Mouse (Mus musculus) cerebellum, postnatal 14 days (tissue): Measurements from ENCODE around the gene Hif3a.

ENCODE experiments used
- DNase-seq, 2 experiments: peaks; one replicate each; pipeline ENCODE4 v3.0.0; 2021; ENCODE audit warnings: mixed read lengths in 2 of 2

Gene Hif3a

DNA sequence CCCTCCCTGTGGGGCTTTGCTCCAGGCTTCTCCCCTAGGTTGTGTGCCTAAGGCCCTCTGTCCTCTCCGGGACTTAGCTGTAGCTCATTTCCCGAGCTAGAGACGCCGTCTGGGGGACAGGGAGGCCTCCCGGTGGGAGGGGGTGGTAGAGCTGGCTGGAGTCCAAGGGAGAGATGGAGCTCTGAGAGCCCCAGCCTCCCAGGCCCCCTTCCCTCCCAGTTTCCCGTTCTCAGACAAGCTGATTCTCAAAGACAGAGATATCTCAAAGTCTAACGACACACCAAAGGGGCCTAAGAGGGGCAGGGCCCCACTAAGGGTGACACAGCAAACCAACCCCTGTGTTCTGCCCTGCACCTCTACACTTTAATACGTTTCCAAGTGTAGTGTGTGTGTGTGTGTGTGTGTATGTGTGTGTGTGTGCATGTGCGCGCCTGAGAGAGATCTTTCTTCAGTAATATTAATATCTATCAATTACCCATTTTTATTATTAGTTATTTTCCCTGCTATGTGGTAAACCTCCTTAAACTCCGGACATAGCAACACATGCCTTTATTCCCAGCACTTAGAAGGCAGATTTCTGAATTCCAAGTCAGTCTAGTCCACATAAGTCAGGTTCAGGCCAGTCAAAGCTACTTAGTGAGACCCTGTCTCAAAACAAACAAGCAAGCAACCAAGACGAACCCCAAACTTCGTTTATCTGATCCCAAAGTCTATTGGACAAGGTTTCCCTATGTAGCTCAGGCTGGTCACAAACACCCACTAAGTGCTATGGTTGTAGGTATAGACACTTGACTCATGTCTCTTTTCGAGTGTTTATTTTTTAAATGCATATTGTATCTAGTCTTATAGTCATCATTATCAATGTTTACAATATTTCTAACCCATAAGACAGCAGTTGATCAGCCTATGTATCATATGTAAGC is 5.4 kb downstream of the Hif3a start:
- DNase-seq, result peak; percentile 55 to 63

DNA sequence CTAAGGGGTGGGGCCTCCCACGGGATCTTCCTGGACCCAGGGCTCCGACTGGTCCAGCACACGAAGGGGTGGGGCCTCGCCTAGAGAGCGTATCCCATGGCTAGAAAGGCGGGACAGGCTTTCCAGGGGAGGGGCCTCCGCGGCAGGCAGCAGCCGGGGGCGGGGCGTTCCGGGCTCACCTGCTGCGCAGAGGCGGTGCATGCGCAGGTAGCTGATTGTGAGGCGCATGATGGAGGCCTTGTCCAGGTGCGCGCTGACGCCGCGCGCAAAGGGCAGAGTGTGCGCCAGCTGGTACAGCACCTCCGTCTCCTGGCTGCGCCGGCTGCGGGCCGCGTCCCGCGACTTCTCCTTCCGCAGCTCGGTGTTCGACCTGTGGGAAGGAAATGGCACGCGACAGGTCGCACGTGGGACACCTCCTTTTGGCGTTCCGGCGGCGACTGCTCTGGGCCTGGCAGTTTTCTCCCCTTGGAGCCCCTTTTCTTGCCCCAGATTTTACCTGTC is 6.1 kb downstream of the Hif3a start:
- DNase-seq, result peak; percentile 89 to 90

DNA sequence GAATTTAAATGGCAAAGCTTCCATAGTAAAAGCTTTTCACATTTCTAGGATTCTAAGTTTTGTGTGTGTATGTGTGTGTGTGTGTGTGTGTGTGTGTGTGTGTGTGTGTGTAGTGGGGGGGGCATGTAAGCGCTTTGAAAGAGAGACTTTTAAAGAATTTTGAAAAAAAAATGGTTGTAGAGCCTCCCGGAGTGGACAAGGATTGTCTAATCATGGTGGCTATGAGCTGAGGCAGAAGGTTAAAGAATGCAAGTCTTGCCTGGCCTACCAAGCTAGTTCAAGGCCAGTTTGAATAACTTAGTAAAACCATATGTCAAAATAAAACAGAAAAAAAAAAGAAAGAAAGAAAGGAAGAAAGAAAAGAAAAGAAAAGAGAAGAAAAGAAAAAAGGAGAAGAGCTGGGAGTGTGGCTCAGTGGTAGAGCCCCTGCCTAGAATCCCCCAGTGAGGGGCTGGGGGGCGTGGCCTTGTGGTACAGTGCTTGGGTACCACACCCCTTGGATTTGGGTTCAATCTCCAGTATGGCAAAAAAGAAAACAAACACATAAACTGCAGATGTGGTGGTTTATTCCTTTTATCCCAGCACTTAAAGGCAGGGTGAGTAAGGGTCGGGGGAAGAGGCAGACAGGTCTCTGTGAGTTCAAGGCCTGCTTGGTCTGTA is 6.8 kb downstream of the Hif3a start:
- no peak for DNase-seq

DNA sequence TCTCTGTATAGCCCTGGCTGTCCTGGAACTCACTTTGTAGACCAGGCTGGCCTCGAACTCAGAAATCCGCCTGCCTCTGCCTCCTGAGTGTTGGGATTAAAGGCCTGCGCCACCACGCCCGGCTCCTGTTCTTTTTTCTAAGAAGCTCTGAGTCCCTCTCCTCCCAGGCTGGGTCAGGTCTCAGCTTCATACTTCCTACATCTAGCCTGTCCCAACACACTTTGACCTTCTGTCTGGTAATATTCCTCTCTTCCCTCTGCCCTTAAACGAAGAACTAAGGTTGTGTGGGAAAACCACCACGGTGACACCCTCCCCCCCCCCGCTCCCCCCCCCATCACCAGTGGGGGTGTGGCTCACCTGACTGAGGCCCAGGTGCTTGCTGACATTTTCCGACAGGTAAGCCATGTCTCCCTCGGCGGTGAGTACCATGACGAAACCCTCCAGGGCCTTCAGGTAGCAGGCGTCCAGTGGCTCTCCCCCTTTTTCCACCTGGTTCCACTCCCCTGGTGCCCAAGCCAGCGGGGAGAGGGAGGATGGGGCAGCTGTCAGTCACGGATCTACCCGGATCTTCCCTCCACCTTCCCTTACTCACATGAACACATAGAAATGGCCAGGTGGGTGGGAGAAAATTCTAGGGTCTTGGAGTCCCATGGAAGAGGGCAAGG is 7.8 kb downstream of the Hif3a start:
- DNase-seq, result no peak

DNA sequence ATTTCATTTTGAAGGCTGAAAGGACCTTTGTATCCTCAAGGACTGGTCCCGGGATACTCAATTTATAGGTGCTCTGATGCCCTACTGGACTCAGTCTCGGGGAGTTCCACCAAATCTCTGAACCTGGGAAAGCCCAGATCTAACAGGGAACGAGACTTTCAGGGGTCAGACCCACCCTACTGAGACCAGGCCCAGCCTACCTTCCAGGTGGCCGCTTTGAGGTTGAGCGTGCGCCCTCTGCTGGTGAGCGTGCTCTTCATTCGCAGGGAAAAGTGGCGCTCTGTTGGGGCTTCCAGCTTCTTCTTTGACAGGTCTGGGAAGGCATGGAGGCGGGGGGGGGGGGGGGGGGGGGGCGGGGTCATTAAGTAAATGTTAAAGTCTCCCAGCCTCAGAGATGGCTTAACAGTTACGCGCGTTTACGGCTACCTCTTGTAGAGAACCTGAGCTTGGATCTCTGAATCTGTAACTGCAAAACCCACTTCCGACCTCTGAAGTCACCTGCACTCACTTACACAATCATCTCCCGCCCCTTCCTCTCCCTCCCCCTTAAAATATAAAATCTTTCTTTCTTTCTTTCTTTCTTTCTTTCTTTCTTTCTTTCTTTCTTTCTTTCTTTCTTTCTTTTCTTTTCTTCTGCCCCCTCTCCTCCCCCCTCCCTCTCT is 11.2 kb downstream of the Hif3a start:
- DNase-seq, result peak; percentile 86 to 88

DNA sequence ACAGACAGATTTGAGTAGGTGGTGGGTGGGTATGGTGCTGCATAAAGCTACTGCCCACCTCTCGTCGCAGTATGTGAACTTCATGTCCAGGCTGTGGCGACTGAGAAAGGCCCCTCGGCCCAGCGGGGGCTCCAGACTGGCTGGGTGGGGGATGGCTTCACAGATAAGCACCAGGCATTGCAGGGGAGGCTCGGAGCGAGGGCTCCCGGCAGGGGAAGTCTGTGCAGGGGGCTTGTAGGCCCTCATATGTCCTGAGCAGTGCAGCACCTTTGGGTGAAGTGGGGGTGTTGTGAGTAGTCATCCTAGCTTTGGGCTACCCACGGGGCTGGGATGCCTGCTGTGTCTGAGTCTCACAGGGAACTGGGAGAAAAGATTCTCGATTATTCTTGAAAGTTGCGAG is 11.7 kb downstream of the Hif3a start:
- DNase-seq, result no peak

DNA sequence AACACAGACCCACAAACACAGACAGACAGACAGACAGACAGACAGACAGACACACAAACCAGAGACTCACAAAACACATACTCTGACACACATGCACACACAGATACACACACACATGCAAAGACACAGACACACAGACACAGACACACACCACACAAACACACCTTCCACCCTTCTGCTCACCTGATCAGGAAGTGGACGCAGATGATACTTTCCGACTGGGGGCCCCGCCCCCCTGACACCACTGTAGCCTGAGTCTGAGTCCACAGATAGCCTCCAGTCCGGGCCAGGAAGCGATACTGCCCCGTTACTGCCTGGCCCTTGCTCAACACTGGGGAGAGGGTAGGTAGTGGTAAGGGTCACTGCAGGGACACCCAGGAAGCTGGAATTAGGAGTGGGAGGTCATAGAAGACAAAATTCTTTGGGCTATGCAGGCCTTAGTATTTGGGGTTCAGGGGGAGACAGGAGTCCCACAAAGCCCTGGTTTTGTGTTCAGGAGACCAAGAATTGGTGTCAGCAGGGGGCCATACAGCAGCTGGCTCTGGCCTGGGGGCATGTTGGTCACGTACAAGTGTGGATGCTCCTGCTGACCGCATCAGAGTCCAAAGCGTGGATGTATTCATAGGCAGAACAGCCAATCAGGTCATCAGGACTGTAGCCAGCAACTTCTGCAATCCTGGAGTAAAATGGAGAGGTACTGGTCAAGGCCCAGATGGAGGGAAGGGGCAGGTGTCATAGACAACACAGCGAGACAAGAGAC is 13.6 kb downstream of the Hif3a start:
- no peak for DNase-seq

DNA sequence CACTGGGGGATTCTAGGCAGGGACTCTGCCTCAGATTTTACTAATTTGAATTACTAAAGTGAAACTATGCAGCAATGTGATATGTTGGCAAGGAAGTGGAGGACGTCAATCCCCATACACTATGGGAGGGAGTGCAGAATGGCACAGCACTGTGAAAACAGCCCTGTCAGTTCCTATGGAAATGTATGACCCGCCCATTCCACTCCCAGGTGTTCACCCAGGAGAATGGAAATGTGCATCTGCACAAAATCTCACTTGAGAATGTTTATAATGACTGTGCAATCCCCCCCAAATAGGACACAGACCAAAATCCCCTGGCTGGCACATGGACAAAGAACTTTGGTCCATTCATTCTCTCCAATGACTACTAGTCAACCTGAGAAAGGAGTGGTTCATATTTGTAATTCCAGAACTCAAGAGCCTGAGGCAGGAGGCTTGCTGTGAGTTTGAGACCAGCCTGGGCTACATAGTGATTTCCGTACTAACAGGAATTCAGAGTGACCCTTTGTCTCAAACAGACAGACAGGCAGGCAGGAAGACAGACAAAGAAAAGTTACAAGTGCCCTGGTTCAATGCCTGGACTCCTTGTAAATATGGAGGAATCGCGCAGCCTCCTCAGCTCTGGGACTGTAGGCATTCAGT is 15.1 kb downstream of the Hif3a start:
- no peak for DNase-seq

DNA sequence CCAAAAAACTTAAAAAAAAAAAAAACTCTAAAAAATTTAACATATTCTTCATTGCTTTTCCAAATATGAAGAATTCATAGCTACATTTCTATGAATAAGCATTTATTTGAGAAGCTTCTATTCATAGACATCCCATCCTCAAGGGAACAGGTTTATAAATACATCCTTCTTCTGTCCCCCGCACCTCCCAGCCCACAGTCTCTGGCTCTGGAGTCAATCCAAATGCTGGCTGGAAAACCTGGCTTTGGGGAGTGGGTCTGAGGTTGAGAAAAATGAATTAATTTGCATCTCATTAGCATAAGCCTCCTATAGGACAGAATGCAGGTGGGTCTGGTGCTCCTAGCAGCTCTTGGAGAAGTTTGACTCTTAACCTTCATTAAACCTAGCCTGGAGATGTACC is 16.5 kb downstream of the Hif3a start:
- DNase-seq, result no peak

DNA sequence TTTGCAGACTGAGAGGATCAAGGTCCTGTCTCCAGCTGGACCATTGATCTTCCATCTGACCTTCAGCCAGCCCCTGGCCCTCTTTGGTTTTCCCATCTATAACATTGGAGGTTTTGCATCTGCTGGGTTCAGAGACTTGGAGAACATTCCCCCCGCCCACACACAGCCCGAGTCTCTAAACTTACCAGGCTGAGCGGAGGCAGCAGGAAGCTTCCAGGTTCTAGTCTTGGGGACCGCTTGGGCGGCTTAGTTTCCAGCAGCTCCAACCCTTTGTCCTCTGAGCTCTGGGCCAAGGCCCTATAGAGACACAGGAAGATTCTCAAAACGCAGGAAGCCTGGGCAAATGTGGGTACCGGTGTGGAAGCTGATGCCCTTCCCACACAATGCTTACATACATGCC is 22.9 kb downstream of the Hif3a start:
- DNase-seq, result no peak

DNA sequence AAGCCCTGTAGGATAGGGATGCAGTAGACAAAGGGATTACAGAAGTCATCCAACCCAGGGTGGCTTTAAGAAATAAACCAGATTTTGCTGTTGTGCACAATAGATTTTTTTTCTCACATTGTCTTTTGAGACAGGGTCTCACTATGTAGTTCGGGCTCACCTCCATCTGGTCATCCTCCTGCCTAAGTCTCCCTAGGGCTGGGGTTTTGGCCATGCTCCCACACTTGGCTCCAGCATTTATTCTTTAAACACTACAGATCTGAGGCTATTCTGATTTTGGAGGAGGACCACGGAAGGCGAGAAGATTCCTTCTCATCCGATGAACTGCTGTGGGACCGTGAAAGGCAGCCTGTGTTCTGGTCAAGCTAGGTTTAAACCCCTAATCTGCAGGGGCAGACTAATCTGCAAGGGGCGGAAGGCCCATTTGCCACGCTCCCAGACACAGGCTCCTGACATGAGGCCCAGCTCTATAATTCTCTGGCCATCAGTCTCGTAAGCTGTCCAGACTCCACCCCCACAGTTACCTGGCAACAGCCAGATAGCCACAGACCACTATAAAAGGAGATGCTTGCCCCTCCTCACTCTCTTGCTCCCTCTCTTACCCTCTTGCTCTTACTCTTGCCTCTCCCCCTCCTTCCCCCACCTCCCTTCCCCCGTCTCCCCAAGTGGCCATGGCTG is 24.1 kb downstream of the Hif3a start:
- DNase-seq, result peak; percentile 54 to 68

DNA sequence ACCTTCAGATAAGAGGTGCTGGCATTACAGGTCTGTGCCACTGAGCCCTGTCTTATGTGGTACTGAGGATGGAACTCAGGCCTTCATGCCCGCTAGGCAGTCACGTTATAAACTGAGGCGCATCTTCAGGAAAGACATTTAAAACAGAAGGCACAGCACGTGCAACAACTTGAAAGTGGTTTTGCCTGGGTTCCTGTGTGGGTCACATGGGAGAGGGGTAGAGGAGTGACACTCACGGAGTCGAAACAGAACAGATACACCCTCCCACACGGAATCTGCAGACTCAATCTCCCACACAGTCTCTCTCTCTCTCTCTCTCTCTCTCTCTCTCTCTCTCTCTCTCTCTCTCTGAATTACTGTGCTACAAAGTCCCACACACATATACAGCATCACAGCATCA is 32.0 kb downstream of the Hif3a start:
- DNase-seq, result no peak

DNA sequence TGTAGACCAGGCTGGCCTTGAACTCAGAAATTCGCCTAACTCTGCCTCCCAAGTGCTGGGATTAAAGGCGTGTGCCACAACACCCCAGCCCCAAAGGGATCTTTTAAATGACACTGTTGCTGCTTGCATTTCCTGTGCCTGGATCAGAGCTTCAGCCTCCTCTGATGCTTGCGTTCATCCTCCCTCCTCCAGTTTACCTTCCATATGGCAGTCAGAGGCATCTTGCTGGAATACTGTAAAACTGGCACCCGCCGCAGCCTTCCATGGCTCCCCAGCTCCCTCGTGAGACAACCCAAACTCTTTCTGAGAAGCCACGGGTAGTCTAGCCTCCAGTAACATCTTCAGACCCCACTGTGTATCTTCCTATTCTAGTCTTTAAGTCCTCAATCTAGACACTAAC is 33.3 kb downstream of the Hif3a start:
- no peak for DNase-seq

DNA sequence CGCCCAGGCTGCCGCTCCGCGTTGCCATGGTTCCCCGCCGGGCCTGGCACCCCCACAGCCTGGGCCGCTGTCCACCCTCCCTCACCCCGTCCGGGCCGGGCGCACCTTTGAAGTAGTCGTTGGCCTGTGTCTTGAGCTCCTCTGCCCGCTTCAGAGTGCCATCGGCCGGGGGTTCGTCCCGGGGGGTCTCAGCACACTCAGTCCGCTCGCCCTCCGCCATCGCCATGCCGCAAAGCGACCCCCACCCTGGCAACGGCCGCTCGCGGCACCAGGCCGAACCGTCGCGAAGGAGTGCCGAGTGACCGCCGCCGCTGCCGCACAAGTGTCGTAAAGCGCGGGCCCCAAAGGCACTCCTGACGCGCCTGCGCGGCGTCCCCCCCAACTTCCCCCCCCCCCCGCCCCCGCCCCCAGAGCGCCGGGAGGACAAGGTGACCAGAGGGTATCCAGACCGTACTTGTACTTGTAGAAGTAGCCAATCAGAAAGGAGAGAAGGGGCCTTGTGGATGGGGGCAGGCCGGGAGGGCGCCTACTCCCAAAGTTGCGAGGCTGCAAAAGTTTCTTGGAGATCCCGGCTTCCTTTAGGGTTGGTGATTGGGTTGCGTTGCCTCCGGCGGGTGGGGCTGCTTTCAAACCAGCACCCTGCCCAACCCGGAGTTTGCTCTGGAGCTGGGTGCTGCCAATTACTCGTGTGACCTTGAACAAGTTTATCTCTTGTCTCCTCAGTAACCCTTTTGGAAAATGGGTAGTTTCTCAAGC is 34.5 kb downstream of the Hif3a start, which contains the start of gene Ppp5c:
Gene Ppp5c, minus strand, starts transcription at position 337 of the 756 bp plus-strand sequence.
- peak; percentile 94 to 95 for DNase-seq

DNA sequence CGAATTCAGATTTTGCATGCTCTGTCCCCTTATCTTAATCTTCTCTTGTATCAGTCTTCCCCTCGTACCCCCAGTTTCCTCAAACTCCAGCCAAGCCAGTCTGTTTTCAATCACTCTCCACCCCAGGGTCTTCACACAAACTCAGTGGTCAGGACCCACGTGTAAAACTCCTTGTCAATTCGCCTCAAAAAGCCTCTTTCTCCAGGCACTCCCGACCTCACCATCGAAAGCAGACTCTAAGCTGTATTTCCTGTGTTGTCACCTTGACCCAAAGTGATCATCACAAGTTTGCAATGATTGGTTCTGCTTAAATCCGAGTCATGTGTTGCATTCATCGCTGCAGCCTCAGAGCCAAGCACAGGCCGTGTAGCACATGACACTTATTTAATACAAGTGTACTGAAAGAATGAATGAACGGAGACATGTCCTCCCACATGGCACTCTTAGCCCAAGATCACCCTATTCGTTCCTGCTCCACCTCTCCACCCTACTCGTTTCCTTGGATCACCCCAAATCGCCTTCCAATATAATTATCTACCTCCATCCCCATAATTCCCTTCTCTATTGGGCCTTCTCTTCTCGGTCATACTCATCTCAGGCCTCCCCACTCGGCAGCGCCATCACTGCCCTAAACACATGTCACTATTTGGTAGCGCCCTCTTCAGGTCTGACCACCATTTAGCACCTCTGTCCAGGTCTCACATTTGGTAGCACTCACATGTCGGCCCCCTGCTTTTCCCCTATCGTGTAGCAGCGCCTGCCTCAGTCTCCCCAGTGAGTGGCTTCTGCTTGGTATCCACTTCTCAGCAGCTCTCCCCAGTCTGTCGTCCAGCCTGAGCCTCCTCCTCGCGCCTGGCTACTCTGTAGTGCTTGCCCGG is 35.3 kb downstream of the Hif3a start:
- DNase-seq, result peak; percentile 82 to 84

DNA sequence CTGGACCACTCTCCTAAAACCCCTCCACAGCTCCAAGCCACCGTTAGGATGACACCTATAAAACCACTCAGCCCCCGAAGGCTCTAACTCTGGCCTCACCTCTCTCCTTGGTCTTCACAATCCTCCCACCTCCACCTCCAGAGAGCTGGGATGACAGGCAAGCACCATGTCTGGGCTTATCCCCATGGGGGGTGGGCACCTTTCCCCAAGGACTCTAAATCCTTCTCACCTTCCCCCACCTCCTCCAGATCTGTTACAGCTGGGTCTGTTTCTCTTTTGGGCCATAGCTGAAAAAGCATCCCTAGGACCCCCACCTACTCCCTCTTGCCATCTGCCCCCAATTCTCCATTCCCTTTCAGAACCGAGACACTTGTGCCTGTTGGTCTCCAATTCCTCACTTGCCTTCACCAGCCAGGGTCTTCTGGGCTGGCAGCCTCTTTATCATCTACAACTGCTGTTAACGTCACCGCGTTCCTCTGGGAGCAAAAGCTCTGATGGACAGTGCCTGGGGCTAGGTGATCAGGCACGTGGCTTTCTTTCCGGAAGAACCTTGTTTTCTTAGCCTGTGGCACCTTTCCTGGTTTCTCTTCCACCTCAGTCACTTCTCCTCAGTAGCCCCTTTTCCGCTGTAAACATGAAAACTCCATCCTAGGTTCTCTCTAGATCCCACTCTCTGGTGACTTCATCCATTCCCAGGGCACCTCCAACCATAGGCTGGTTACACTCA is 36.2 kb downstream of the Hif3a start:
- peak in 1 of 2 experiments; percentile 38 for DNase-seq

DNA sequence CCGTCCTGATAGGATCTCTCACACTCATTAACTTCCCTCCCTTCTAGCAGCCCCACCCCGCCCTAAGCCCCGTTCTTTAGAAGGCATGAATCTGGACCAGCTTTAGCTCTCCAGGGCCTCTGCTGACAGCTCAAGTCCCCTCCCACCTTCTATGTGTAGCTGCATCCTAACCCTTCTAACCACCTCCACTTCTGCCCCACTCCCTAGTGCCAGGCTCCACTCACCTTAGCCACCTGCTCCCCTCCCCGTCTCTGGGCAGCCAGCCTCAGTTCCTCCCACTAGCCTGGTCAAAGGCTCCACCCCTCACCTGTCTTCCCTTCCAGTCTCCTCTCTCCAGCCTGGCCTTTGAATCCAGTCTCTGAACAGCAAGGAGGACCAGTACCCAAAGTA is 36.7 kb downstream of the Hif3a start:
- DNase-seq, result peak in 1 of 2 experiments; percentile 46

DNA sequence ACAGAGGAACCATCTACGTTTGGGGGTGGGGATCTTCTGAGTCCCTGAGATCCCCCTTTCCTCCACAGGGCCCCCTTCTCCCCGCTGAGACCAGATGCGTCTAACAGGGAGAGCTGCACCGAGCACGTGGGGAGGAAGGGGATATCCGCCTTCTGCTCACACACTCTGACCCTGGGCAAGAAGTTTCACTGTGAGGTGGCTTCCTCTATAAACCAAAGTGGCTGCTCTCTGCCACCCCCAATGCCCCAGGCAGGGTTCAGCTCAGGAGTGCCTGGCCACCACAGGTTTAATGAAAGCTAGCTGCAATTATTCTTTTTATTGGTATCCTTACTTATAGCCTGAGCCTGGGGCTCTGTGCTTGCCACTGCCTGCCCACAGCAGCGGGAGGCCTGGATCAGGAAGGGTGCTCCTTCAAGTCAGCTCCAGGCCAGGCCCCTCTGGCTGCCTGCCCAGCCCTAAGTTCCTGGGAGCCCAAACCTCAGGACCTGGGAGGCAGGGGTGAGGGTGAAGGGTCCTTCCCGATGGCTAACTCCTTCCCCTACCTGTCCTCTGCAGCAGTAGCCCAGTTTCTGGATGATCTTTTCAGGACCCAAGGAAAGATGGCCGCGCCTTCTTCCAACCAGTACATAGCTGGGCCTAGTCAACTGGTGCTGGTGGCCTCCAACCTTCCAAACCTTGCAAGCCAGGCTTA is 37.3 kb downstream of the Hif3a start:
- peak in 1 of 2 experiments; percentile 42 for DNase-seq
